Mouse (Mus musculus) heart, adult 11 months (tissue): ENCODE data around the gene Stil.

Experiments
- DNase-seq: peaks from one replicate; pipeline ENCODE4 v3.0.0; 2022

The Stil gene

GRCm38 (mm10) chr4:115085522-115086095 lies 85.7 kb downstream of the Stil start:
- peak; percentile 95 for DNase-seq

DNA sequence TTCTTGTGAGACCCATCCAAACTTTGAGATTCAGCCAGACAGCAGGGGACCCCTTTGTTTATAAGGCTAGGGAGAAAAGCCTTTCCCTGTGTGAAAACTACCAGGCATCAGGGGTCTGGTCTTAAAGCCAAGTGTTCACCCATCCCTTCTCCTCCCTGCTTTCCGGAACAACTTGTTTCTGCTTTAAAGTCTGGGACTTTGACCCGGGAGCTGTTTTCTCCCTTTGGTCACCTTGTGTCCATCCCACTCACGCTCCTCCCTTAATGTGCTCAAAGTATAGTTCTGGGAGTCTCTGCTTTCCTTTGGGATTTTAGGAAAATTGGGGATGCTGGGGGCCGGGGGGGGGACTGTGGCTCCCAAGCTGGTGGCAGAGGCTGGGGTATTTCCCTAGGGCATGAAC lies 86.3 kb downstream of the Stil start:
- no peak for DNase-seq

DNA sequence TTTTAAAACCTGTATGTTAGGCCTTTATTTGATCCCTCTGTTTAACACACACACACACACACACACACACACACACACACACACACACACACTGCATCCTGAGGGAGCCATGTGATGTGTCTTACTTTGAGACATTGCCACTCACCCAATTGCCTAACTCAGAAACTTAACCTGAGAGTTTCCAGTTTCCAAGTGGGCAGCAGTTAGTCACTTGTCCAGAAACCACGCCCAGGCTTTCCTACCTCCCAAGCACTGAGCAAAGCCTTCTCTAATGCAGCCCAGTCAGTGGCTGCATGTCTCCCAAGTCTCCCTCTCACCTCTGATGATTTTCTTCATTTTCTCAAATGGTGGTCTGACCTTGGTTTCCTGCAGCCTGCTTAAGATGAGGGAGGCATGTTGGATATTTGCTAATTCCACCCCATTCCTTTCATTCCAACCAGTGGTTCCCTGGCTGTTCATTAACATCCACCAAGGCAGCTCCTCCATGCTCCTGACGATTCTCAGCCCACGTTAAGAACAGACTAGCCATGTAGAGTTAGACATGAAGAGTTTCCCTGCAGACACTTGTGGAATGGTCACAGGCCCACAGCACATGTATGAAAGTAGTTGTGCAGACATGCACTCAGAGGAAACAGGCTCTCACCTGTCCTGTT lies 86.9 kb downstream of the Stil start:
- no peak for DNase-seq

GRCm38 (mm10) chr4:115088611-115089338 lies 88.8 kb downstream of the Stil start, which contains the start of gene Pdzk1ip1:
Pdzk1ip1 (plus strand) TSS chr4:115088708.
- DNase-seq = no peak

- peak; percentile 64 for DNase-seq
Observed at GRCm38 (mm10) chr4:115090592-115090991, 90.6 kb downstream of the Stil start.

DNA sequence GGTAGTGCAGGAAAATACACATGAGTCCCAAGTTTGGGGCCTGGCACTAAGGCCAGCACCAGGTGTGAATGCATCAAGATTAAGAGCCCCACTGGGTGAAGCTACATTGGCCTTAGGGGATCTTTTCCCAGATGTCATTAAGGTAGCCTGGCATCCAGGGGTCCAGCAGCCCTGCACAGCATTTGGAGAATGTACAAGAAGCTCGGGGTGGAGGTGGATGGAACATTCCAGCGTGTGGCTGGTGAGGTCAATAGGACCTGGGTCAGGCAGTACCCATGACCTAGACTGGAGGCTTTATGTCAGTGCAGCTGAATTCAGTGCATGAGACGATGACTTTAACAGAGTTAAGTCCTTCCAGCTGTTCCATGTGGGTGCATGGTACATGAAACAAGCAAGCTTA lies 91.8 kb downstream of the Stil start:
- DNase-seq = no peak
